Mouse (Mus musculus) adrenal gland, postnatal 10 days (tissue): ENCODE results near the gene Syna. TPM values are rescaled to one million over a fixed set of nuclear protein-coding genes. Genes with fewer than 3 reads are reported as not detected.

ENCODE experiments used
- DNase-seq: peaks from one replicate; pipeline ENCODE4 v3.0.0; 2021; ENCODE audit warnings: mixed read lengths
- total RNA-seq, 2 experiments: library from RNA; stranded (reverse); gene quantifications; 2 replicates each; pipeline ENCODE4 v1.2.3; 2021

Gene Syna
- total RNA-seq, 2 experiments from 2014 or later: not detected

DNA sequence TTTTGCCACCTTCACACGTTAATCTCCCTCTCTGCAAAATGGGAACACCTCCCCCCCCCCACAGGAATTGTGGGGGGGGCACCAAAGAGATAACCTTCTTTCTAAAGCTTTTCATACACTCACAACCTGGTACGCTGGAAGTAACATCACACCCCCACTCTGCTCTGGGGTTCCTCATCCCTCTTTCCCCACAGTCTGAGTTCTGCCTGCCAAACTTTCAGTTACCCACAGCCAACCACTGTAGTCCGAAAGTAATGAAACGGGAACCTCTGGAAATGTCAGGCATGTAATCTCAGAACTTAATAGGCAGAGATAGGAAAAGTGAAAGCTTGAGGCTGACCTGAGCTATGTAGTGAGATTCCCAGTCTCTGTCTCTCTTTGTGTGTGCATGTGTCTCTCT is 7.5 kb upstream of the Syna start:
- DNase-seq: no peak

DNA sequence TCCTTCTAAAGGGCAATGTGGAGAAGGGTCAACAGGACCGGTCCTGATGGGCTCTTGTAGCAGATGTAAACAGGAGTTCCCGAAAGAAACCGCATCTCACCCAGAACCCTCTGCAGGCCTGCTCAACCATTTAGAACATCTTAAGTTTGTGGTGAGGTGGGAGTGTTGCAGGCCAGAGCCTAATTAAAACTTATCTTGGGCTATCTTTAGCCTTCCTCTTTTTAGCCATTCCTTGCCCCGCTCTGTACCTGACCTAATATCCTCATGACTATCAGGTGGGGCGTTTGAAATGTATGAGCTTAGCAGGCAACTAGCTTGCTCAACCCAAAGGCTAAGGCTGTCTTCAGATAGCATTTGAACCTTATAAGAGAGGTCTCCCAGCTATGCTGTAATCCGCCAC is 5.7 kb upstream of the Syna start:
- DNase-seq: no peak

DNA sequence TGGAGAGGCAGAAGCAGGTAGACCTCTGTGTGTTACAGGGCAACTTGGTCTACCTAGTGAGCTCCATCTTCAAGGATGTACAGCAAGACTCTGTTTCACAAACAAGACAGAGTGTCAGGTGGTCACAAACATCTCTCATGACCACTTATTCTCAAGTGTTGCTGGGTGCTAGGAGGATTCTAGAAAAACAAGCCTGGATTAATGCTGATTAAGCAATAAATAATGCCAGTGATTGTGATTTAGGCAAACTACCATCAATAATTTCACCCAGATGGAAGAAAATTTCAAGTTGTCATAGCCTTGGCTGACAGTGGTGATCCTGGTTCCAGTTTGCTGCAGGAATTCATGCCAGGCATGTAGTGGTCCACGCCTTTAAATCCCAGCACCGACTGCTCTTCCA is 4.3 kb upstream of the Syna start:
- no peak for DNase-seq

DNA sequence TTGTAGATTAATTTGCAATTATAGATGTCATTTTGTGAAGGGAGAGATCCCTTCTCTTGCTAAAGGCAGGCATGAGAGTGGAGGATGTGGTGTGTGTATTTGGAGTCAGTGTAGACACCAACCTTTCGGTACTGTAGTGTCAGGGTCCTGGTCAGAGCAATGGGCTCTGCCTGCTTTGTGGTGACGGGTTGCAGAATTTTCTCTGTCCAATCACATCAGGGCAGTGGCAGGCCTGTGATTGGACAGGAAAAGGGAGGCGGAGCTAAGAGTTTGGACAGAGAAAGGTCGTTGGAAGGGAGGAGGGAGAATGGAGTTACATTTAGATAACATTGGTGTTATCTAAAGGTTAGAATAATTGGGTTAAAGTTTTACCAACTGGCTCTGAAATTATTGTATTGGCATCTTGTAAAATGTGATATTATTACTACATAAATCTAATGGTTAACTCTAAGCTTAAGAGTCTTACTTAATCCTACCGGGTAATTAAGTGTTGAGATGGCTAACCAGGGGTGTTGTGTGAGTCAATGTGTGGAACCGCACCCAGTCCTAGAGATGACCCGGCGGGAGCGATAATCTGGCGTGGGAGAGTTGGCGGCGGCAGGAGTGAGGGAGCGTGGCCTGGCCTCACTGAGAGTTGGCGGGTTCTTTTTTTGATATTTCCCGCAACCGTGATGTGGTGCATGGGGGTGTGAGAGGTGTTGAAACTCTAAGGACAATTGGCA is 640 bp upstream of the Syna start:
- DNase-seq: no peak

- peak; percentile 84 for DNase-seq
Measured at GRCm38 (mm10) chr5:134555463-134556164, 4.4 kb downstream of the Syna start.

DNA sequence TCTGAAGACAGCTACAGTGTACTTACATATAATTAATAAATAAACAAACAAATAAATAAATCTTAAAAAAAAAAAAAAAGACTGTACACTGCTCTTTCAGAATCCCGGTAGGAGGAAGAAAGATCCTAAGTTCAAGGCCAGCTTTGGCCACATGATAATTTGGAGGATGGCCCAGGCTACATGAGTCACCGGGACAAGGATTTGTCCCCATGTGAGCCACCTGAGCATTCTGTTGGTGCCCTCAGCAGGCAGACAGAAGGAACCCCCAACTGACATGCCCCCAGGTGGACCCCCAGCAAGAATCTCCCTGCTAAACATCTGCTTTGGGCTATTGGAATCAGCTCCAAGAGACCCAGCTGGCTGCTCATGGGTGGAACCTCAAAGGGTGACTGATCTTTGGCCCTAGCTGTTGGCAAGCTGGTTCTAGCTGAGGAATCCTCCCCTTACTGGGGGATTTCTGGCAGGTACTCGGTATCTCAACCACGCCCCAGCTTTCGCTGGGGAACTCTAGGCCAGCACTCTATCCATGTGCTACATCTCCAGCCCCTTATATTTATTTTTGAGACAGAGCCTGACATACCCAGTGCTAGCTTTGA is 5.9 kb downstream of the Syna start:
- DNase-seq: peak; percentile 67

GRCm38 (mm10) chr5:134552110-134552972 is 7.6 kb downstream of the Syna start, which contains the start of gene Clip2:
Gene Clip2, minus strand, starts transcription at chr5:134552434.
- DNase-seq: peak; percentile 100

- DNase-seq: peak; percentile 60
Measured at GRCm38 (mm10) chr5:134551233-134552109, 8.5 kb downstream of the Syna start.

- no peak for DNase-seq
Measured at GRCm38 (mm10) chr5:134550836-134551232, 9.1 kb downstream of the Syna start.

DNA sequence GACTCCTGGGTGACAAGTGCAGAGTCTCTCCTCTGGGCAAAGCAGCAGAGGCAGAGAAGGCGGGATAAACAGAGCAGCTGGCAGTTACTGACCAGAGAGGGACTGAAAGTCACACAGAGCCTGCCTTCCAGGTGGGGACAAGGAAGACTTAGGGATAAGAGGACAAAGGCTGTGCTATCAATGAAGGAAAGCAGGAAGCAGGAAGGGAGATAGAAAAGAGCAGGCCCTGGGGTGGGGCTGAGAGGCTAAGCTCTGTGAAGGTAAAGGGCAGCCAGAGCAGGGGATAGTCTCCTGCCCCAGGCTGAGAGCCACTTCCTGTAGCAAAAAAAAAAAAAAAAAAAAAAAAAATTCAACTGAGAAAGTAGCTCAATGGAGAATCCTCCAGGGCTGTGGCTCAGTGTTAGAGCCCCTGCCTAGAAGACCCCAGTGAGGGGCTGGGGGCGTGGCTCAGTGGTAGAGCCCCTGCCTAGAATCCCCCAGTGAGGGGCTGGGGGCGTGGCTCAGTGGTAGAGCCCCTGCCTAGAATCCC is 10.3 kb downstream of the Syna start:
- no peak for DNase-seq

- no peak for DNase-seq
Measured at GRCm38 (mm10) chr5:134548306-134548705, 11.7 kb downstream of the Syna start.

DNA sequence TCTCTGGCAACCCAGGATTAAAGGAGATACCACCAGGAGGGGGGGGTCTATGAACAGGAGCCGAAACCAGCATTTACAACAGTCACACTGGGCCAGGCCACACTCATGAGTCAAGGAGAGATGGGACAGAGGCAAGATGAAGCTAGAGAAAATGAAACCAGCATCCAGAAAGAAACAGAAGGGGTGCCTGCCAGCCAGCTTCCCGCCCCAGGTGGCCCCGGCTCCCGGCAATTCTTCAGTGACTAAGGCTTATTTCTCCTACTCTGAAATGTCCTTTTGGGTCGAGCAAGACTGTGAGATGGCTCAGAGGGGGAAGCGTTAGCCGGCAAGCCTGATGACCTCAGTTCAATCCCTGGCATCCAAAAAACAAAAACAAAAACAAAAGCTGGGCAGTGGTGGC is 13.2 kb downstream of the Syna start:
- no peak for DNase-seq

DNA sequence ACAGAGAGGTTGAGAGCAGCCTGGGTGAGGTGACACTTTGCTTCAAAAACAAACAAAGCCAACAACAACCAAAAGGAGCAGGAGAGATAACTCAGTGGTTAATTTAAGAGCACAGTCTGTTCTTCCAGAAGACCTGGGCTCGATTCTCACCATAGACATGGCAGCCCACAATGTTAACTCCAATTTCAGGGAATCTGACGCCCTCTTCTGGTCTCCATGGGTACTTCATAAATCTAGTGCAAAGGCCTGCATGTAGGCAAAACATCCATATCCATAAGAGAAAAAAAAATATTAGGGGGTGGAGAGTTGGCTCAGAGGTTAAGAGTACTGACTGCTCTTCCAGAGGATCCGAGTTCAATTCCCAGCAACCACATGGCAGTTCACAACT is 14.7 kb downstream of the Syna start:
- DNase-seq: no peak

- DNase-seq: peak; percentile 62
Measured at GRCm38 (mm10) chr5:134544516-134545241, 15.3 kb downstream of the Syna start.

DNA sequence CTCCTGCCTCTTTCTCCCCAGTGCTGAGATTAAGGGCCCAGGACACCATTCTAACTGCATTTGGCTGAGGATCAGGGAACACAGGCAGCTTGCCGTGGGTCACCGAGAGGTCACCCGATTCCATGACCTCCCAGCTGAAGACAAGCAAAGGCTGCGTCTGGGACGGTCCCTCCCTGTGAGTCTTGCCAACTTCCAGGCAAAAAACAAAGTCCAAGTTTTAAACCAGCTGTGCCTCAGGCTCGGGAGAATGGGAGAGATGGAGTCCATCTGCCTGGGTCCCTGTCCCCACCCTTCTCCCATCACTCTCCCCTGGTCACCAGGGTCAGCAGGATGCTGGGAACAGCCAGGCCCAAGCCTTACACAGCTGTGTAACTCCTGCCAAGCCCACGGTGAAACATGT is 18.3 kb downstream of the Syna start:
- DNase-seq: peak; percentile 70

DNA sequence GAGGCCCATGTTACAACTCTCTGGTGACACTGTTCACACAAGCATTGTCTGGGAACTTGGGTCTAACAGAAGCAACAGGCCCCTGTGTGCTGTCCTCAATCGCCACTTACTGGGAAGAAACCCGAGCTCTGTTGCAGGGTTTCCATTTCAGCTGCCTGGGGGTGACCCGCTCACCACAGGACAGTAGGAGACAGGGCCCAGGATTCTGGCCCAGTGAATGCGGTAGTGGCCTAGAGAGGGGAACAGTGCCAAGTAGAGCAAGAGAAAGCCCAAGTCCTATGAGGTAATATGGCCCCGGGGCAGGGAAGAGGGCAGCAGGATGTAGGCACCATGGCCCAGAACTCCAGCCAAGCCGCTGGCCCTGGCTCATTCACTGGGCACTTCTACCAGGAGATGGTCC is 19.1 kb downstream of the Syna start:
- DNase-seq: peak; percentile 68

- DNase-seq: peak; percentile 83
Measured at GRCm38 (mm10) chr5:134539891-134540290, 20.1 kb downstream of the Syna start.

GRCm38 (mm10) chr5:134536036-134536435 is 23.9 kb downstream of the Syna start:
- no peak for DNase-seq

- DNase-seq: no peak
Measured at GRCm38 (mm10) chr5:134532417-134532816, 27.6 kb downstream of the Syna start.

DNA sequence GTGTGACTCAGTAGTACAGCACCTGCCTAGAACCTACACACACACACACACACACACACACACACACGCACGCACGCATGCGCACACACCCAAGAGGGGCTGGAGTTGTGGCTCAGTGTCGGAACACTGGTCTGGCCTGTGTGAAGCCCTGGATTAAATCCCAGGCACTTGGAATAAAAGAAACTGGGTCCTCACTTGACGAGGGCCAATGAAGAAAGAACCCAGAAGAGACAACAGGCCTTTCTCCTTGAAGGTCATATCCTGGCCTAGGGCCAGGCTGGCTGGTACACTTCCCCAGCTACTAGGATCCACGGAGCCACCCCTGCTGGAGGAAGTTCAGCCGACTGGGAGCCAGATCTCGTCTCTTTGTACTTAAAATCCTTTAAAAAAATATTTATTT is 28.4 kb downstream of the Syna start:
- peak; percentile 46 for DNase-seq
